Comparison of ENCODE assay signal across 8 mouse cellular contexts in genomic region chr2:91646733-91647132, GRCm38 (mm10). TPM values are rescaled to one million over a fixed set of nuclear protein-coding genes. Genes with fewer than 3 reads are reported as not detected.
A peak's percentile ranks its signal among the peaks of the same experiment; 100 is the strongest.
DNase-seq lines count a peak whose midpoint lies in the region.

No protein-coding gene starts in this region.

- intact Hi-C loops in left cerebral cortex, postnatal 25 days (cut with DNase I) = no loop called here

- peak; percentile 48 for DNase-seq in gastrocnemius, postnatal 10 days
- no peak for DNase-seq in gastrocnemius, postnatal 4 days (ENCODE audit: low spot score in 2 of 2)
- DNase-seq in 3134 (ENCODE audit: extremely low read depth, insufficient read length, low spot score) = peak; percentile 48
- peak; percentile 76 for DNase-seq in MN1 (ENCODE audit: low spot score)
- DNase-seq in embryo, embryonic 10 days (ENCODE audit: low spot score) = peak; percentile 76
- peak; percentile 37 to 58 for DNase-seq in left cerebral cortex, postnatal 25 days (ENCODE audit: low spot score in 2 of 2)
- DNase-seq in retina, postnatal 1 day = peak; percentile 73
- DNase-seq in urinary bladder, adult 18-20 months (ENCODE audit: low spot score in 2 of 2) = no peak

RNA-seq across cellular contexts. Expression of gene Zfp408, which starts 2.9 kb away (rescaled TPM):
- 1 to 10 TPM; 5.9 to 6.4 TPM for total RNA-seq in gastrocnemius, postnatal 10 days (2021)
- total RNA-seq in gastrocnemius, postnatal 4 days (2021) = 10 to 100 TPM; 10.1 to 16.5 TPM
- total RNA-seq in left cerebral cortex, postnatal 25 days (2021) = 10 to 100 TPM in 1 of 2 experiments, 1 to 10 TPM in 1; 9.3 to 11.1 TPM

RNA-seq across cellular contexts. Expression of gene Arhgap1, which starts 2.9 kb away (rescaled TPM):
- 10 to 100 TPM; 23.6 to 28.1 TPM for total RNA-seq in gastrocnemius, postnatal 10 days (2021)
- 10 to 100 TPM; 46.6 to 49.3 TPM for total RNA-seq in gastrocnemius, postnatal 4 days (2021)
- total RNA-seq in left cerebral cortex, postnatal 25 days (2021) = 10 to 100 TPM; 72.9 to 77.0 TPM

RNA-seq across cellular contexts. Expression of gene F2, which starts 10.5 kb away (rescaled TPM):
- total RNA-seq in gastrocnemius, postnatal 10 days (2021) = 1 to 10 TPM in 1 of 2 experiments, under 1 TPM in 1; 0.16 to 1.1 TPM
- 1 to 10 TPM in 1 of 2 experiments, under 1 TPM in 1; 0.54 to 4.2 TPM for total RNA-seq in gastrocnemius, postnatal 4 days (2021)
- under 1 TPM in 1 of 2 experiments, not detected in 1; 0.16 TPM for total RNA-seq in left cerebral cortex, postnatal 25 days (2021)

Comparison
In these comparisons a context has a peak if more than half of its experiments do, and no peak if none do; other contexts are left out.
1. DNase-seq: peak in gastrocnemius, postnatal 10 days (single experiment), 3134 (single experiment), MN1 (single experiment), embryo, embryonic 10 days (single experiment), left cerebral cortex, postnatal 25 days (2 of 2) and retina, postnatal 1 day (single experiment); none in gastrocnemius, postnatal 4 days (0 of 2) and urinary bladder, adult 18-20 months (0 of 2).